Comparison of ENCODE assay signal across 8 mouse cellular contexts in genomic region chr19:53600549-53601362, GRCm38 (mm10). TPM values are rescaled to one million over a fixed set of nuclear protein-coding genes. Genes with fewer than 3 reads are reported as not detected.
A peak's percentile ranks its signal among the peaks of the same experiment; 100 is the strongest.
DNase-seq lines count a peak whose midpoint lies in the region; ATAC-seq and TF ChIP-seq lines count a peak whose summit lies in the region.

No protein-coding gene starts in this region.

- H3K4me2 ChIP-seq in hindbrain, postnatal 0 days (ENCODE audit: low read depth, low read length), result peak overlapping the region; percentile 98

- H3K4me1 ChIP-seq in hindbrain, postnatal 0 days (ENCODE audit: insufficient read depth, low read length), result peaks cover 13% of the 10 kb centered on the region; the same call in 1 of the 2 replicates

- H3K9me3 ChIP-seq in hindbrain, postnatal 0 days (ENCODE audit: low read length), result no peaks in the 10 kb centered on the region

- H3K4me3 ChIP-seq in hindbrain, postnatal 0 days (ENCODE audit: low read length), result peak overlapping the region; percentile 96

- H3K27ac ChIP-seq in hindbrain, postnatal 0 days, result peak overlapping the region; percentile 98

- 2% methylated on average over 67 of the region's 82 CpGs for WGBS in hindbrain, postnatal 0 days

- intact Hi-C loops in left cerebral cortex, postnatal 25 days (cut with DNase I), result loop anchor here (5.0 kb wide), 1 partner anchor 37 kb away; no protein-coding TSS in a partner anchor

- H3K36me3 ChIP-seq in hindbrain, postnatal 0 days (ENCODE audit: insufficient read depth, low read length), result no peaks in the 10 kb centered on the region

- DNase-seq in layer of hippocampus, adult 11-12 months (ENCODE audit: low spot score), result peak; percentile 61
- DNase-seq in layer of hippocampus, adult 9-10 months (ENCODE audit: low spot score), result no peak
- DNase-seq in cerebellum, postnatal 25 days, result peak; percentile 77
- DNase-seq in frontal cortex, postnatal 14 days (ENCODE audit: low spot score in 2 of 2), result peak; percentile 38 to 59
- peak; percentile 80 for DNase-seq in hindbrain, postnatal 0 days (ENCODE audit: low spot score)
- peak; percentile 48 to 59 for DNase-seq in left cerebral cortex, postnatal 25 days (ENCODE audit: low spot score in 2 of 2)
- peak; percentile 75 for DNase-seq in right cerebral cortex, postnatal 25 days

- no peak for TF ChIP-seq CTCF in hindbrain, postnatal 0 days (IDR thresholded peaks at IDR 0.05; ENCODE audit: low read depth)

- H3K27me3 ChIP-seq in hindbrain, postnatal 0 days (ENCODE audit: insufficient read depth, low read length), result no peaks in the 10 kb centered on the region

- peak; percentile 64 for ATAC-seq in hindbrain, postnatal 0 days
- ATAC-seq in megakaryocyte progenitor cell, adult 5-6 weeks (replicated peaks; ENCODE audit: poor library complexity), result peak; percentile 53

- H3K9ac ChIP-seq in hindbrain, postnatal 0 days (replicated peaks; ENCODE audit: low read length), result peak overlapping the region; percentile 97

RNA-seq across cellular contexts. Expression of gene Smc3, which starts 0.6 kb away (rescaled TPM):
- 15.3 and 18.1 TPM in 2 replicates for total RNA-seq in hindbrain, postnatal 0 days (2014; rRNA removed)
- 44.1 and 49.1 TPM in 2 replicates for polyA plus RNA-seq in hindbrain, postnatal 0 days (2015; fragmentation: Nextera tagmentation; extraction: Ambion mirVana)
- 10 to 100 TPM; 35.0 to 37.1 TPM for total RNA-seq in left cerebral cortex, postnatal 25 days (2021)
- 131 and 140 TPM in 2 replicates for total RNA-seq in megakaryocyte progenitor cell, adult 5-6 weeks (2015)
- 109 and 155 TPM in 2 replicates for total RNA-seq in megakaryocyte progenitor cell, adult 5-6 weeks (2017)

RNA-seq across cellular contexts. Expression of gene Nutf2-ps1, which starts 11.9 kb away (rescaled TPM):
- total RNA-seq in hindbrain, postnatal 0 days (2014; rRNA removed), result 106 and 109 TPM in 2 replicates
- 177 and 225 TPM in 2 replicates for polyA plus RNA-seq in hindbrain, postnatal 0 days (2015; fragmentation: Nextera tagmentation; extraction: Ambion mirVana)
- total RNA-seq in left cerebral cortex, postnatal 25 days (2021), result 10 to 100 TPM; 42.7 to 54.4 TPM
- 60.9 and 62.8 TPM in 2 replicates for total RNA-seq in megakaryocyte progenitor cell, adult 5-6 weeks (2015)
- 141 and 174 TPM in 2 replicates for total RNA-seq in megakaryocyte progenitor cell, adult 5-6 weeks (2017)
